Mouse (Mus musculus) cortical plate, adult 2 months (tissue): ENCODE measurements around the gene Alkbh4. TPM values are rescaled to one million over a fixed set of nuclear protein-coding genes. Genes with fewer than 3 reads are reported as not detected.
A peak's percentile ranks its signal among the peaks of the same experiment; 100 is the strongest.
"Not testable (repeated sequence)": the region's sequence is repeated elsewhere in the genome, so short reads cannot be mapped to it uniquely, and the experiment has no call there.

Experiments used
- H3K27ac ChIP-seq: fragments of 200-500 bp; 2 replicates; pipeline ENCODE4 v1.5.1; 2012; ENCODE audit warnings: low read length, control low read depth, inconsistent platforms; ENCODE audit not compliant: insufficient read depth
- H3K4me1 ChIP-seq: fragments of 200-500 bp; 2 replicates; pipeline ENCODE4 v1.6.1; 2011; ENCODE audit warnings: low read length; ENCODE audit not compliant: control insufficient read depth, insufficient read depth
- H3K4me3 ChIP-seq: fragments of 200-500 bp; 2 replicates; pipeline ENCODE4 v1.5.1; 2011; ENCODE audit warnings: mild to moderate bottlenecking, low read length, control low read depth; ENCODE audit not compliant: insufficient read depth
- CTCF ChIP-seq: fragments of 200-500 bp; IDR thresholded peaks from 2 replicates; pipeline ENCODE4 v1.5.1; 2011; ENCODE audit warnings: mild to moderate bottlenecking, control low read depth, low read length; ENCODE audit not compliant: insufficient read depth; ENCODE audit errors: extremely low read depth
- POLR2A ChIP-seq: fragments of 200-500 bp; IDR thresholded peaks from 2 replicates; pipeline ENCODE4 v1.6.1; 2011; ENCODE audit warnings: mild to moderate bottlenecking, low read length, control low read depth; ENCODE audit not compliant: insufficient read depth; ENCODE audit errors: extremely low read depth
- polyA plus RNA-seq: library from polyadenylated mRNA; depleted of rRNA; stranded (reverse); fragments of >200 nt; gene quantifications from 2 replicates; pipeline ENCODE4 v1.2.3, GENCODE M21; 2012

The Alkbh4 gene
- polyA plus RNA-seq, 1 experiment, result 11.3 TPM

- H3K4me3 ChIP-seq, result no peak overlapping the region
- no peak for TF ChIP-seq POLR2A
- TF ChIP-seq CTCF, result peak; percentile 15; the same call in 1 of the 2 replicates
- no peaks in the 10 kb centered on the region for H3K4me1 ChIP-seq
- no peak overlapping the region for H3K27ac ChIP-seq
Measured at GRCm38 (mm10) chr5:136104511-136104910, 31.4 kb upstream of the Alkbh4 start.

GRCm38 (mm10) chr5:136108486-136108885 lies 27.5 kb upstream of the Alkbh4 start:
- no peaks in the 10 kb centered on the region for H3K4me1 ChIP-seq
- TF ChIP-seq CTCF, result no peak
- no peak for TF ChIP-seq POLR2A
- H3K4me3 ChIP-seq, result no peak overlapping the region
- no peak overlapping the region for H3K27ac ChIP-seq

- H3K4me3 ChIP-seq, result no peak overlapping the region
- no peak for TF ChIP-seq CTCF
- TF ChIP-seq POLR2A, result no peak
- H3K27ac ChIP-seq, result no peak overlapping the region
- no peaks in the 10 kb centered on the region for H3K4me1 ChIP-seq
Measured at GRCm38 (mm10) chr5:136109042-136109441, 26.9 kb upstream of the Alkbh4 start.

GRCm38 (mm10) chr5:136113546-136113945 lies 22.4 kb upstream of the Alkbh4 start:
- H3K4me1 ChIP-seq, H3K4me3 ChIP-seq, H3K27ac ChIP-seq: not testable (repeated sequence)

- no peaks in the 10 kb centered on the region; the same call in 1 of the 2 replicates for H3K4me1 ChIP-seq
- no peak within 1 kb of the TSS for H3K27ac ChIP-seq
- TF ChIP-seq CTCF (peak; percentile 78), POLR2A (peak; percentile 89)
- peak within 1 kb of the TSS; percentile 61 for H3K4me3 ChIP-seq
Measured at GRCm38 (mm10) chr5:136115891-136116783, 19.8 kb upstream of the Alkbh4 start, which contains the start of gene Polr2j. Polr2j (plus strand) TSS chr5:136116631.

GRCm38 (mm10) chr5:136116784-136117112 lies 19.2 kb upstream of the Alkbh4 start:
- Histone ChIP-seq H3K4me1 (no peaks in the 10 kb centered on the region; the same call in 1 of the 2 replicates), H3K4me3 (peak overlapping the region; percentile 61), H3K27ac (no peak overlapping the region)
- no peak for TF ChIP-seq POLR2A
- no peak for TF ChIP-seq CTCF

GRCm38 (mm10) chr5:136122165-136122564 lies 13.8 kb upstream of the Alkbh4 start:
- no peaks in the 10 kb centered on the region; the same call in 1 of the 2 replicates for H3K4me1 ChIP-seq

GRCm38 (mm10) chr5:136136292-136136990 lies 495 bp downstream of the Alkbh4 start:
- H3K4me1 ChIP-seq, result 0 out of 2 replicates have a peak, but pooled peaks cover 1% of the 10 kb centered on the region
- H3K27ac ChIP-seq, result no peak overlapping the region
- TF ChIP-seq POLR2A (no peak), CTCF (no peak)
- peak overlapping the region; percentile 59 for H3K4me3 ChIP-seq

More at GRCm38 (mm10) chr5:136122165-136122564, 13.8 kb upstream of the Alkbh4 start:
- H3K4me3 ChIP-seq, result no peak overlapping the region
- no peak overlapping the region for H3K27ac ChIP-seq
- TF ChIP-seq CTCF, result no peak
- no peak for TF ChIP-seq POLR2A

- Histone ChIP-seq H3K4me1 (0 out of 2 replicates have a peak, but pooled peaks cover 1% of the 10 kb centered on the region), H3K27ac (no peak overlapping the region), H3K4me3 (no peak overlapping the region)
- no peak for TF ChIP-seq POLR2A
- TF ChIP-seq CTCF, result peak; percentile 59
Measured at GRCm38 (mm10) chr5:136137658-136138274, 1.8 kb downstream of the Alkbh4 start.
